Comparison of ENCODE assay signal across 14 mouse cellular contexts in the genomic region with DNA sequence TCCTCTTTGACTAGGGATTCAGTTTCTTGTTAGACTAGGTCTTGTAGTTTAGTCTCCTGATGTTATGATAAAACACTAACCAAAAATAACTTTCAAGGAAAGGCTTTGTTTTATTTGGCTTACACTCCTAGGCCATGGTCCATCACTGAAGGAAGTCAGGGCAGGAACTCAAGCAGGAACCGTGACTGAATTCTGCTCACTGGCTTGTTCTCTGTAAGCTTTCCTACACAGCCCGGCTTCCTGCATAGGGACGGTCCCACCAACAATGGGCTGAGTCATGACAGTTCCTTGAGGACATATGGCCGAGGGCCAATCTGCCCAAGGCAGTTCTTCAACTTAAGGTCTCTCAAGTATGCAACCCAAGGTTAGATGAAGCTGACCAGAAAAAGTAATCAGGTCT. TPM values are rescaled to one million over a fixed set of nuclear protein-coding genes. Genes with fewer than 3 reads are reported as not detected.
DNase-seq lines count a peak whose midpoint lies in the region; ATAC-seq and TF ChIP-seq lines count a peak whose summit lies in the region.
"Had no signal": no experiment of that assay in that cellular context is flagged by ENCODE, and none has a peak within 500 bp of the region (broad histone marks: within the 10 kb centered on the region; RNA-seq: fewer than 3 reads in every experiment).

No protein-coding gene starts in this region.

- TF ChIP-seq CTCF in heart, postnatal 0 days (IDR thresholded peaks at IDR 0.05; ENCODE audit: low read depth), result no peak
- no peak for TF ChIP-seq CTCF in small intestine, adult 2 months (IDR thresholded peaks at IDR 0.05; ENCODE audit: extremely low read depth, insufficient read length, insufficient replicate concordance, low read depth, low read length)

- H3K4me1 ChIP-seq in heart, postnatal 0 days (ENCODE audit: control insufficient read depth, insufficient read depth), result no peaks in the 10 kb centered on the region
- peaks cover 10% of the 10 kb centered on the region; the same call in 1 of the 2 replicates for H3K4me1 ChIP-seq in small intestine, adult 2 months (ENCODE audit: control insufficient read depth, insufficient read depth, insufficient read length, low read length)

- H3K4me3 ChIP-seq in heart, postnatal 0 days (ENCODE audit: low read depth, low read length), result no peak overlapping the region
- H3K4me3 ChIP-seq in small intestine, adult 2 months (ENCODE audit: low read depth, low read length), result no peak overlapping the region
- H3K4me3 ChIP-seq: hindbrain, embryonic 15.5 days; lung, embryonic 15.5 days; midbrain, embryonic 12.5 days had no signal

- no peak overlapping the region for H3K4me2 ChIP-seq in heart, postnatal 0 days (ENCODE audit: low read depth, low read length)
- H3K4me2 ChIP-seq: hindbrain, embryonic 15.5 days; lung, embryonic 15.5 days; midbrain, embryonic 12.5 days had no signal

- H3K27ac ChIP-seq in heart, postnatal 0 days (ENCODE audit: low read depth), result no peak overlapping the region
- H3K27ac ChIP-seq in small intestine, adult 2 months (ENCODE audit: insufficient read depth, low read depth, low read length), result peak overlapping the region; percentile 53
- H3K27ac ChIP-seq: hindbrain, embryonic 15.5 days; lung, embryonic 15.5 days; midbrain, embryonic 12.5 days had no signal

- no peak overlapping the region for H3K9ac ChIP-seq in heart, postnatal 0 days (replicated peaks; ENCODE audit: low read depth, low read length)
- H3K9ac ChIP-seq: hindbrain, embryonic 15.5 days; lung, embryonic 15.5 days; midbrain, embryonic 12.5 days had no signal

- TF ChIP-seq POLR2A in small intestine, adult 2 months (IDR thresholded peaks at IDR 0.05; ENCODE audit: low read depth, low read length), result no peak

- no peaks in the 10 kb centered on the region for H3K9me3 ChIP-seq in heart, postnatal 0 days (replicated peaks; ENCODE audit: control insufficient read depth, low read length)
- H3K9me3 ChIP-seq: hindbrain, embryonic 15.5 days; lung, embryonic 15.5 days; midbrain, embryonic 12.5 days had no signal

- no peak for TF ChIP-seq EP300 in heart, postnatal 0 days (IDR thresholded peaks at IDR 0.05; ENCODE audit: low read depth)

- 70% methylated on average over 4 of the region's 4 CpGs for WGBS in heart, postnatal 0 days
- 49% methylated on average over 4 of the region's 4 CpGs for WGBS in small intestine, adult 2 months

- H3K36me3 ChIP-seq in heart, postnatal 0 days (replicated peaks; ENCODE audit: control insufficient read depth, insufficient read depth, low read length), result no peaks in the 10 kb centered on the region
- H3K36me3 ChIP-seq in small intestine, adult 2 months (ENCODE audit: control insufficient read depth, insufficient read depth, low read length), result no peaks in the 10 kb centered on the region
- H3K36me3 ChIP-seq: hindbrain, embryonic 15.5 days; lung, embryonic 15.5 days; midbrain, embryonic 12.5 days had no signal

- DNase-seq in adrenal gland, adult (ENCODE audit: inconsistent age in 2 of 2, low spot score in 1 of 2), result peak; percentile 37 to 77
- DNase-seq in adrenal gland, postnatal 4 days (ENCODE audit: low spot score in 2 of 2), result no peak
- peak; percentile 12 for DNase-seq in urinary bladder, postnatal 14 days (ENCODE audit: low spot score)
- no peak for DNase-seq in urinary bladder, postnatal 25 days (ENCODE audit: low spot score)
- peak; percentile 10 for DNase-seq in heart, postnatal 0 days (ENCODE audit: low spot score)
- no peak for DNase-seq in frontal cortex, postnatal 25 days (ENCODE audit: low spot score in 2 of 2)
- DNase-seq in yolk sac, embryonic 10.5 days (ENCODE audit: low spot score), result no peak
- DNase-seq: cerebellum, adult 18-20 months; liver; thymus, adult 18-20 months had no signal

- no peaks in the 10 kb centered on the region for H3K27me3 ChIP-seq in heart, postnatal 0 days (ENCODE audit: control insufficient read depth, insufficient read depth, low read length)
- no peaks in the 10 kb centered on the region for H3K27me3 ChIP-seq in small intestine, adult 2 months (ENCODE audit: control insufficient read depth, insufficient read depth, low read length)
- H3K27me3 ChIP-seq: hindbrain, embryonic 15.5 days; lung, embryonic 15.5 days; midbrain, embryonic 12.5 days had no signal

- no peak for ATAC-seq in heart, postnatal 0 days (ENCODE audit: insufficient read depth, low read depth)

RNA-seq across cellular contexts. Expression of gene Ubxn2a, which starts 4.2 kb away (rescaled TPM):
- total RNA-seq in adrenal gland, postnatal 4 days (2021), result 10 to 100 TPM; 25.5 to 26.0 TPM
- total RNA-seq in heart, postnatal 0 days (2014; rRNA removed; ENCODE audit: low replicate concordance), result 18.7 and 21.0 TPM in 2 replicates
- 44.7 and 45.1 TPM in 2 replicates for polyA plus RNA-seq in heart, postnatal 0 days (2015; fragmentation: Nextera tagmentation; extraction: Ambion mirVana)
- polyA plus RNA-seq in small intestine, adult 2 months (2012; rRNA removed), result 3.4 and 12.2 TPM in 2 replicates

RNA-seq across cellular contexts. Expression of gene Atad2b, which starts 5.4 kb away (rescaled TPM):
- 10 to 100 TPM; 36.6 to 40.5 TPM for total RNA-seq in adrenal gland, postnatal 4 days (2021)
- total RNA-seq in heart, postnatal 0 days (2014; rRNA removed; ENCODE audit: low replicate concordance), result 11.7 and 18.2 TPM in 2 replicates
- 4.9 and 5.4 TPM in 2 replicates for polyA plus RNA-seq in heart, postnatal 0 days (2015; fragmentation: Nextera tagmentation; extraction: Ambion mirVana)
- polyA plus RNA-seq in small intestine, adult 2 months (2012; rRNA removed), result 4.7 and 19.7 TPM in 2 replicates

RNA-seq across cellular contexts. Expression of gene Mfsd2b, which starts 37.6 kb away (rescaled TPM):
- 1 to 10 TPM; 5.2 to 5.9 TPM for total RNA-seq in adrenal gland, postnatal 4 days (2021)
- 1.1 TPM in 1 of 2 replicates, not detected in the other for total RNA-seq in heart, postnatal 0 days (2014; rRNA removed; ENCODE audit: low replicate concordance)
- 0.69 and 0.79 TPM in 2 replicates for polyA plus RNA-seq in heart, postnatal 0 days (2015; fragmentation: Nextera tagmentation; extraction: Ambion mirVana)
- 1.7 and 6.1 TPM in 2 replicates for polyA plus RNA-seq in small intestine, adult 2 months (2012; rRNA removed)

Comparison
In these comparisons a context has a peak if more than half of its experiments do, and no peak if none do; other contexts are left out.
1. DNase-seq: peak in adrenal gland, adult (2 of 2), urinary bladder, postnatal 14 days (single experiment) and heart, postnatal 0 days (single experiment); none in adrenal gland, postnatal 4 days (0 of 2), urinary bladder, postnatal 25 days (single experiment), frontal cortex, postnatal 25 days (0 of 2) and yolk sac, embryonic 10.5 days (single experiment).